Mouse (Mus musculus) midbrain, postnatal 0 days (tissue): ENCODE results near the gene Cdkn2aip. TPM values are rescaled to one million over a fixed set of nuclear protein-coding genes. Genes with fewer than 3 reads are reported as not detected.

Source experiments
- ATAC-seq: fragments of 200-750 bp; cut with Nextera tagmentation; 2 replicates; pipeline ENCODE4 v1.8.0; 2017; ENCODE audit warnings: moderate number of reproducible peaks, mild to moderate bottlenecking, moderate TSS enrichment, moderate library complexity; ENCODE audit not compliant: low FRiP score
- DNase-seq: peaks from one replicate; pipeline ENCODE4 v3.0.0-alpha.2; 2015; ENCODE audit warnings: low spot score
- H3K27ac ChIP-seq: fragments of 300-500 bp; sonication (generic); 2 replicates; pipeline ENCODE4 v1.5.1; 2014; ENCODE audit warnings: low read depth, mild to moderate bottlenecking, low read length, mixed read lengths
- H3K27me3 ChIP-seq: fragments of 300-500 bp; sonication (generic); 2 replicates; pipeline ENCODE4 v1.6.1; 2014; ENCODE audit warnings: low read length, control low read depth, mixed read lengths; ENCODE audit not compliant: insufficient read depth
- H3K36me3 ChIP-seq: fragments of 300-500 bp; sonication (generic); 2 replicates; pipeline ENCODE4 v1.6.1; 2014; ENCODE audit warnings: low read length, control low read depth, mixed read lengths; ENCODE audit not compliant: insufficient read depth
- H3K4me1 ChIP-seq: fragments of 300-500 bp; sonication (generic); 2 replicates; pipeline ENCODE4 v1.6.1; 2014; ENCODE audit warnings: mild to moderate bottlenecking, control low read depth, antibody characterized with exemption, low read length, mixed read lengths; ENCODE audit not compliant: insufficient read depth
- H3K4me2 ChIP-seq: fragments of 300-500 bp; sonication (generic); 2 replicates; pipeline ENCODE4 v1.6.1; 2014; ENCODE audit warnings: low read depth, mild to moderate bottlenecking, low read length, mixed read lengths; ENCODE audit not compliant: poor library complexity, severe bottlenecking
- H3K4me3 ChIP-seq: fragments of 300-500 bp; sonication (generic); 2 replicates; pipeline ENCODE4 v1.5.1; 2014; ENCODE audit warnings: low read depth, mild to moderate bottlenecking, low read length, moderate library complexity
- H3K9ac ChIP-seq: fragments of 300-500 bp; sonication (generic); replicated peaks from 2 replicates; pipeline ENCODE4 v1.6.1; 2014; ENCODE audit warnings: mild to moderate bottlenecking, low read length, moderate library complexity, mixed read lengths; ENCODE audit not compliant: poor library complexity, severe bottlenecking
- H3K9me3 ChIP-seq: fragments of 300-500 bp; sonication (generic); 2 replicates; pipeline ENCODE4 v1.6.1; 2016; ENCODE audit warnings: low read length, control low read depth
- CTCF ChIP-seq: IDR thresholded peaks from 2 replicates; pipeline ENCODE4 v1.5.1; 2016; ENCODE audit warnings: antibody characterized with exemption, mild to moderate bottlenecking
- WGBS: fragments of 180-500 bp; shearing (Covaris S2); extraction: QIAGEN DNeasy Blood & Tissue Kit; methylation state at CpG from one replicate; pipeline ENCODE4 v1.1.7; 2014; 5-methylcytosine and 5-hydroxymethylcytosine counted together
- polyA plus RNA-seq: library from polyadenylated mRNA; unstranded; fragments of >200 nt; fragmentation: Nextera tagmentation; extraction: Ambion mirVana; gene quantifications from 2 replicates; pipeline ENCODE4 v1.2.1, GENCODE M21; 2015
- total RNA-seq: library from RNA; depleted of rRNA; stranded (reverse); fragments of >200 nt; gene quantifications from 2 replicates; pipeline ENCODE4 v1.2.3, GENCODE M21; 2014; rRNA removed

The Cdkn2aip gene
- total RNA-seq (19.4 and 19.9 TPM in 2 replicates), polyA plus RNA-seq (21.8 and 23.3 TPM in 2 replicates)

GRCm38 (mm10) chr8:47713761-47714745 lies at the start of gene Cdkn2aip:
Gene Cdkn2aip, minus strand, starts transcription at chr8:47713932.
- H3K4me2 ChIP-seq, result peak within 1 kb of the TSS; percentile 78
- H3K9me3 ChIP-seq, result no peaks in the 10 kb centered on the region
- H3K27me3 ChIP-seq, result no peaks in the 10 kb centered on the region
- no peak for TF ChIP-seq CTCF
- ATAC-seq (peak; percentile 95), DNase-seq (peak; percentile 96)
- peaks cover 11% of the 10 kb centered on the region for H3K36me3 ChIP-seq
- under 1% methylated on average over 87 of the region's 114 CpGs for WGBS
- H3K9ac ChIP-seq, result peak within 1 kb of the TSS; percentile 87
- H3K27ac ChIP-seq, result peak within 1 kb of the TSS; percentile 92
- H3K4me1 ChIP-seq, result no peaks in the 10 kb centered on the region; the same call in 1 of the 2 replicates
- H3K4me3 ChIP-seq, result peak within 1 kb of the TSS; percentile 93

GRCm38 (mm10) chr8:47763194-47763593 lies 49.5 kb upstream of the Cdkn2aip start:
- Histone ChIP-seq H3K27ac (no peak overlapping the region), H3K4me3 (no peak overlapping the region), H3K9me3 (no peaks in the 10 kb centered on the region), H3K9ac (no peak overlapping the region), H3K36me3 (no peaks in the 10 kb centered on the region), H3K4me2 (peak overlapping the region; percentile 34), H3K27me3 (no peaks in the 10 kb centered on the region), H3K4me1 (no peaks in the 10 kb centered on the region; the same call in 1 of the 2 replicates)
- WGBS, result 21% methylated on average over 9 of the region's 9 CpGs
- ATAC-seq (no peak), DNase-seq (no peak)
- TF ChIP-seq CTCF, result no peak

GRCm38 (mm10) chr8:47760685-47761084 lies 47.0 kb upstream of the Cdkn2aip start:
- no peak for ATAC-seq
- no peak for TF ChIP-seq CTCF

GRCm38 (mm10) chr8:47760186-47760585 lies 46.5 kb upstream of the Cdkn2aip start:
- no peak for ATAC-seq
- no peaks in the 10 kb centered on the region; the same call in 1 of the 2 replicates for H3K4me1 ChIP-seq
- no peak overlapping the region for H3K9ac ChIP-seq
- H3K4me2 ChIP-seq, result no peak overlapping the region
- no peak for TF ChIP-seq CTCF
- H3K27me3 ChIP-seq, result no peaks in the 10 kb centered on the region
- no peak overlapping the region for H3K27ac ChIP-seq
- H3K9me3 ChIP-seq, result no peaks in the 10 kb centered on the region
- no peak for DNase-seq
- H3K36me3 ChIP-seq, result no peaks in the 10 kb centered on the region
- WGBS, result 45% methylated on average over 4 of the region's 4 CpGs
- no peak overlapping the region for H3K4me3 ChIP-seq

More at GRCm38 (mm10) chr8:47760685-47761084, 47.0 kb upstream of the Cdkn2aip start:
- no peak overlapping the region for H3K27ac ChIP-seq
- H3K9me3 ChIP-seq, result no peaks in the 10 kb centered on the region
- WGBS, result 65% methylated on average over 11 of the region's 11 CpGs
- no peaks in the 10 kb centered on the region for H3K27me3 ChIP-seq
- H3K4me1 ChIP-seq, result no peaks in the 10 kb centered on the region; the same call in 1 of the 2 replicates
- H3K36me3 ChIP-seq, result no peaks in the 10 kb centered on the region
- no peak overlapping the region for H3K4me2 ChIP-seq
- no peak overlapping the region for H3K4me3 ChIP-seq
- no peak overlapping the region for H3K9ac ChIP-seq
- DNase-seq, result no peak

GRCm38 (mm10) chr8:47753121-47753520 lies 39.4 kb upstream of the Cdkn2aip start:
- Histone ChIP-seq H3K27me3 (no peaks in the 10 kb centered on the region), H3K9me3 (no peaks in the 10 kb centered on the region), H3K9ac (no peak overlapping the region), H3K36me3 (no peaks in the 10 kb centered on the region), H3K4me3 (no peak overlapping the region), H3K4me2 (no peak overlapping the region), H3K27ac (no peak overlapping the region), H3K4me1 (no peaks in the 10 kb centered on the region)
- WGBS, result 92% methylated on average over 3 of the region's 3 CpGs
- ATAC-seq (no peak), DNase-seq (no peak)
- no peak for TF ChIP-seq CTCF

- TF ChIP-seq CTCF, result peak; percentile 39
- no peak overlapping the region for H3K9ac ChIP-seq
- no peak overlapping the region for H3K4me3 ChIP-seq
- H3K27me3 ChIP-seq, result no peaks in the 10 kb centered on the region
- DNase-seq (peak; percentile 19), ATAC-seq (no peak)
- no peaks in the 10 kb centered on the region for H3K36me3 ChIP-seq
- no peak overlapping the region for H3K4me2 ChIP-seq
- H3K9me3 ChIP-seq, result no peaks in the 10 kb centered on the region
- 60% methylated on average over 14 of the region's 14 CpGs for WGBS
- H3K27ac ChIP-seq, result no peak overlapping the region
- H3K4me1 ChIP-seq, result no peaks in the 10 kb centered on the region
Measured at GRCm38 (mm10) chr8:47750096-47750495, 36.4 kb upstream of the Cdkn2aip start.
